Mouse (Mus musculus): ENCODE data around the gene Arl15.

- TF ChIP-seq CTCF (IDR thresholded peaks at IDR 0.05; ENCODE audit: low read depth) (no peak), EP300 (optimal IDR thresholded peaks at IDR 0.05) (no peak)
Measured at GRCm38 (mm10) chr13:113990701-113991100, 196.4 kb downstream of the Arl15 start.
